ENCODE assay signal across 18 mouse cellular contexts in the genomic region with DNA sequence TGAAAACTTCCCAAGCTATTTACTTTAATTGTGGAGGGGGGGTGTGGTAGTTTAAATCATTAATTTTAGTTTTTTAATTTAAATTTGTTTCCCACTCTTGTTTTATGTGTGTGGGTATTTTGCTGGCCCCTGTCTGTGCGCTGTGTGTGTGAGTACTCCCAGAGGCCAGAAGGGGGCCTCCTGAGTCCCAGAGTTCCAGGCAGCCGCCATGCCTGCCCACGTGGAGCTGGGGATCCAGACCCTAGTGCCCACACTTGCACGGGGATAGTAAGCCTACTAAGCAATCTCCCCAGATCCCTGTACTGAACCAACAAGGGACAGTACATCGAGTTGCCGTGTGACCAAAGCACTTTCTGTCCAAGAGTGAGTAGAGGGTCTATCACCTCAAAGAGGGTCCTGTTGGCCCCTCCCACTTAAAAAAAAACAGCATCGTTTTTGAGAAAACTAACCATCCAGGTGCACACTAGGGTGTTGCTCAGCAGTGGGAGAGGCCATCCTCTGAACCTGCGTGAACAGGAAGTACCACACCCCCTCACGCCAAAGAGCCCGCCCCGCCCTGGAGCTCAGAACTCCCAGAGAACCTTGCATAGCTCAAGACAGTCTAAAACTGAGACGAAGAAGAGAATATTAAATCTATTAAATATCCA.
DNase-seq lines count a peak whose midpoint lies in the region; ATAC-seq and TF ChIP-seq lines count a peak whose summit lies in the region.
"Had no signal": no experiment of that assay in that cellular context is flagged by ENCODE, and none has a peak within 500 bp of the region (broad histone marks: within the 10 kb centered on the region; RNA-seq: fewer than 3 reads in every experiment).

No protein-coding gene starts in this region.

- H3K9me3 ChIP-seq in forebrain, embryonic 10.5 days: no peaks in the 10 kb centered on the region
- no peaks in the 10 kb centered on the region for H3K9me3 ChIP-seq in forebrain, postnatal 0 days (ENCODE audit: low read length)
- H3K9me3 ChIP-seq in intestine, embryonic 16.5 days (ENCODE audit: control insufficient read depth, low read length): no peaks in the 10 kb centered on the region
- H3K9me3 ChIP-seq: embryonic facial prominence, embryonic 12.5 days; forebrain, embryonic 12.5 days; heart, embryonic 15.5 days; lung, embryonic 15.5 days; neural tube, embryonic 12.5 days had no signal

- no peak for TF ChIP-seq CTCF in forebrain, postnatal 0 days (IDR thresholded peaks at IDR 0.05; ENCODE audit: low read depth)

- peaks cover 56% of the 10 kb centered on the region for H3K4me1 ChIP-seq in forebrain, embryonic 10.5 days
- H3K4me1 ChIP-seq in forebrain, postnatal 0 days (ENCODE audit: insufficient read depth): no peaks in the 10 kb centered on the region
- H3K4me1 ChIP-seq in intestine, embryonic 16.5 days (ENCODE audit: control insufficient read depth, insufficient read depth, low read length): peaks cover 22% of the 10 kb centered on the region

- peak overlapping the region; percentile 79; the same call in 1 of the 2 replicates for H3K27ac ChIP-seq in forebrain, embryonic 10.5 days
- no peak overlapping the region for H3K27ac ChIP-seq in forebrain, postnatal 0 days (ENCODE audit: low read depth, low read length)
- peak overlapping the region; percentile 20; the same call in 1 of the 2 replicates for H3K27ac ChIP-seq in intestine, embryonic 16.5 days (ENCODE audit: low read length)
- H3K27ac ChIP-seq: forebrain, embryonic 12.5 days; heart, embryonic 15.5 days; neural tube, embryonic 12.5 days had no signal

- DNase-seq in forebrain, embryonic 10.5 days (ENCODE audit: extremely low spot score, low spot score): no peak
- DNase-seq in forebrain, postnatal 0 days: no peak
- peak; percentile 70 for DNase-seq in thymus, postnatal 0 days (ENCODE audit: low spot score)
- DNase-seq in thymus, adult 18-20 months: no peak
- peak; percentile 68 for DNase-seq in thymus, postnatal 4 days
- no peak for DNase-seq in spleen, adult 18-20 months
- no peak for DNase-seq in cerebellum, adult 11-12 months
- DNase-seq: cerebellum, adult 9-10 months; gastrocnemius, postnatal 14 days had no signal

- no peak overlapping the region for H3K4me3 ChIP-seq in forebrain, embryonic 10.5 days
- no peak overlapping the region for H3K4me3 ChIP-seq in forebrain, postnatal 0 days (ENCODE audit: low read depth, low read length)
- no peak overlapping the region for H3K4me3 ChIP-seq in intestine, embryonic 16.5 days (ENCODE audit: low read length)
- H3K4me3 ChIP-seq: embryonic facial prominence, embryonic 12.5 days; forebrain, embryonic 12.5 days; heart, embryonic 15.5 days; lung, embryonic 15.5 days; neural tube, embryonic 12.5 days had no signal

- H3K4me2 ChIP-seq in forebrain, postnatal 0 days (ENCODE audit: low read depth): no peak overlapping the region
- H3K4me2 ChIP-seq in intestine, embryonic 16.5 days (ENCODE audit: low read depth, low read length): no peak overlapping the region
- H3K4me2 ChIP-seq: embryonic facial prominence, embryonic 12.5 days; forebrain, embryonic 12.5 days; heart, embryonic 15.5 days; hindbrain, embryonic 14.5 days; lung, embryonic 15.5 days; midbrain, embryonic 11.5 days; neural tube, embryonic 12.5 days had no signal

- no peaks in the 10 kb centered on the region for H3K36me3 ChIP-seq in forebrain, embryonic 10.5 days (replicated peaks)
- H3K36me3 ChIP-seq in forebrain, postnatal 0 days (ENCODE audit: insufficient read depth): no peaks in the 10 kb centered on the region
- H3K36me3 ChIP-seq in intestine, embryonic 16.5 days (ENCODE audit: control insufficient read depth, insufficient read depth, low read length): no peaks in the 10 kb centered on the region
- H3K36me3 ChIP-seq: embryonic facial prominence, embryonic 12.5 days; forebrain, embryonic 12.5 days; heart, embryonic 15.5 days; lung, embryonic 15.5 days; neural tube, embryonic 12.5 days had no signal

- no peak for ATAC-seq in forebrain, postnatal 0 days
- peak; percentile 74 for ATAC-seq in intestine, embryonic 16.5 days
- ATAC-seq: Patski had no signal

- peaks cover 23% of the 10 kb centered on the region for H3K27me3 ChIP-seq in forebrain, embryonic 10.5 days (ENCODE audit: poor library complexity, severe bottlenecking)
- H3K27me3 ChIP-seq in forebrain, postnatal 0 days (ENCODE audit: insufficient read depth, low read length): no peaks in the 10 kb centered on the region
- H3K27me3 ChIP-seq in intestine, embryonic 16.5 days (replicated peaks; ENCODE audit: control insufficient read depth, insufficient read depth, low read length): no peaks in the 10 kb centered on the region
- H3K27me3 ChIP-seq: embryonic facial prominence, embryonic 12.5 days; heart, embryonic 15.5 days; lung, embryonic 15.5 days; neural tube, embryonic 12.5 days; Patski had no signal

- H3K9ac ChIP-seq in forebrain, postnatal 0 days: no peak overlapping the region
- no peak overlapping the region for H3K9ac ChIP-seq in intestine, embryonic 16.5 days (ENCODE audit: low read depth, low read length)
- H3K9ac ChIP-seq: embryonic facial prominence, embryonic 12.5 days; forebrain, embryonic 12.5 days; heart, embryonic 15.5 days; hindbrain, embryonic 14.5 days; lung, embryonic 15.5 days; neural tube, embryonic 12.5 days had no signal

- 84% methylated on average over 12 of the region's 12 CpGs for WGBS in forebrain, embryonic 10.5 days
- 93% methylated on average over 12 of the region's 12 CpGs for WGBS in forebrain, postnatal 0 days
- 79% methylated on average over 12 of the region's 12 CpGs for WGBS in intestine, embryonic 16.5 days

Comparison
In these comparisons a context has a peak if more than half of its experiments do, and no peak if none do; other contexts are left out.
1. DNase-seq: peak in thymus, postnatal 0 days (single experiment) and thymus, postnatal 4 days (single experiment); none in forebrain, embryonic 10.5 days (single experiment), forebrain, postnatal 0 days (single experiment), thymus, adult 18-20 months (0 of 2), spleen, adult 18-20 months (0 of 2) and cerebellum, adult 11-12 months (single experiment).